13 mouse cellular contexts compared by ENCODE assay signal in the genomic region with DNA sequence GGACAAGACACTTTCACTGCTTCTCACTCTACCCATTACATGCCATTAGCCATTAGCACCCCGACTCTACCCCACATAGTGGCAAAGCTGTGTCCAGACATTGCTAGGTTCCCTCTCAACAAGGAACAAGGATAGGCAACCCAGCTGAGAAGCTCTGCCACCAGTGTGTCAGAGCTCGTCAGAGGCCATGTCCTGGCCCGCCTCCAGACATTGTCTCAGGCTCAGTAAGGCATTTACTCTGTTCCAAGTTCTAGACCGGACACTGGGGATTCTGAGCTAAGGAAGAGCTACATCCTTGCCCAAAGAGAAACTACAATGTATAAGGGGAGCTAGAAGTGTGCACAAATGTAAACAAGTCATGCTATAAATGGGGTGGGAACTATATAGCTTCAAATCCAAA.
"Had no signal": no experiment of that assay in that cellular context is flagged by ENCODE, and none has a peak within 500 bp of the region (broad histone marks: within the 10 kb centered on the region; RNA-seq: fewer than 3 reads in every experiment).

No protein-coding gene starts in this region.

- H3K9ac ChIP-seq: kidney, embryonic 15.5 days; liver, embryonic 15.5 days; lung, embryonic 14.5 days; midbrain, embryonic 15.5 days; neural tube, embryonic 12.5 days had no signal

- H3K27me3 ChIP-seq: kidney, embryonic 15.5 days; liver, embryonic 15.5 days; midbrain, embryonic 15.5 days; neural tube, embryonic 12.5 days had no signal

- H3K27ac ChIP-seq: kidney, embryonic 15.5 days; left cerebral cortex, adult 2 months; limb, embryonic 10.5 days; liver, embryonic 15.5 days; midbrain, embryonic 15.5 days; neural tube, embryonic 12.5 days; stomach, postnatal 0 days had no signal

- DNase-seq: kidney, postnatal 14 days; lung, embryonic 14.5 days; retina, postnatal 1 day; right cerebral cortex, postnatal 14 days; thymus, postnatal 4 days had no signal

- H3K4me3 ChIP-seq: kidney, embryonic 15.5 days; left cerebral cortex, adult 2 months; limb, embryonic 10.5 days; liver, embryonic 15.5 days; midbrain, embryonic 15.5 days; neural tube, embryonic 12.5 days had no signal

- H3K4me2 ChIP-seq: kidney, embryonic 15.5 days; liver, embryonic 11.5 days; liver, embryonic 15.5 days; lung, embryonic 14.5 days; midbrain, embryonic 15.5 days; neural tube, embryonic 12.5 days had no signal

- H3K4me1 ChIP-seq: limb, embryonic 10.5 days; liver, embryonic 15.5 days; midbrain, embryonic 15.5 days; neural tube, embryonic 12.5 days had no signal

- H3K9me3 ChIP-seq: kidney, embryonic 15.5 days; limb, embryonic 10.5 days; liver, embryonic 15.5 days; midbrain, embryonic 15.5 days; neural tube, embryonic 12.5 days had no signal

- ATAC-seq: midbrain, embryonic 15.5 days had no signal

- H3K36me3 ChIP-seq: kidney, embryonic 15.5 days; limb, embryonic 10.5 days; liver, embryonic 15.5 days; midbrain, embryonic 15.5 days; neural tube, embryonic 12.5 days had no signal
